Mouse (Mus musculus): Measurements from ENCODE around the gene Fnbp1.

Fnbp1 gene

GRCm38 (mm10) chr2:31040487-31040886, 101.3 kb downstream of the Fnbp1 start:
- in situ Hi-C loops (cut with MboI, MseI), result no loop called here

GRCm38 (mm10) chr2:31040043-31040442, 101.8 kb downstream of the Fnbp1 start:
- in situ Hi-C loops (cut with MboI, MseI), result no loop called here

GRCm38 (mm10) chr2:31036811-31037210, 105.0 kb downstream of the Fnbp1 start:
- in situ Hi-C loops (cut with MboI, MseI), result no loop called here

- in situ Hi-C loops (cut with MboI, MseI), result no loop called here
Observed at GRCm38 (mm10) chr2:31031972-31032371, 109.8 kb downstream of the Fnbp1 start.

DNA sequence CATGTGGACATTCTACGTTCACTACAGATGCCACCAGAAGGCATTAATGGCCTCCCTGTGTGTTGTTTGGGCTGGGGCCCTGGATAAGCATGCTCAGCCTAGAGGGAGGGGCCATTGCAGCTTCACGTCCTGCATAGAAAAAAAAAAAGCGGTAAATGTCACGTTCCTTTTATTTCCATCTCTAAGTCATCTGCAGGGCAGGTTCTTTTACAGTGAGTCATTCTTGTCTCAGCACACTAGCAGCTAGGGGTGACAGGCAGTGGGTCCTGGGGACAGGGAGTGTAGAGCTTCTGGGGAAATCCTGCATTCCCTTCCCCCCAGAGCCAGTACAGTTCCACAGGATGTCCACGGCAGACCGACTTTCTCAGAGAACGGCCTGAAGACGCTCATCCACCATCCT, 115.2 kb downstream of the Fnbp1 start:
- in situ Hi-C loops (cut with MboI, MseI), result loop anchor here (10.0 kb wide), 1 partner anchor 128 kb away; the partner anchor contains the start of gene Gpr107

DNA sequence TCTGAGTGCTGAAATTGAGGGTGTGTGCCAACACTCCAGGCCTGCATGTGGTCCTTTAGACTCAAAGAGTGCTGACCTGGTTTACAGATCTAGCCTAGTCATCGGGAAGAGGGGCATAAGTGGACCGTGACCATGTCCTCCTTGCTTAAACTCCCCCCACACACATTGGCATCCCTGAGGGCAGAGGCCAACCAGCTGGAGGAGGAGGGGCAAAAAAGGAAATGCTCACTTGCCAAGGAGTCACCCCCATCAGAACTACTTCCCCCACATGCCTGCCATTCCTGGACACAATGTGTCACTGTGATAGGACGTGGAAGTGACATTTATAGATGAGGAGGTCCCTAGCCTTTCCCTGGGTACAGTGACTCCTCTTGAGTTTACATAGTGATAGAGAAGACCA, 116.3 kb downstream of the Fnbp1 start:
- in situ Hi-C loops (cut with MboI, MseI), result loop anchor here (10.0 kb wide), 1 partner anchor 129 kb away; the partner anchor contains the start of gene Gpr107

DNA sequence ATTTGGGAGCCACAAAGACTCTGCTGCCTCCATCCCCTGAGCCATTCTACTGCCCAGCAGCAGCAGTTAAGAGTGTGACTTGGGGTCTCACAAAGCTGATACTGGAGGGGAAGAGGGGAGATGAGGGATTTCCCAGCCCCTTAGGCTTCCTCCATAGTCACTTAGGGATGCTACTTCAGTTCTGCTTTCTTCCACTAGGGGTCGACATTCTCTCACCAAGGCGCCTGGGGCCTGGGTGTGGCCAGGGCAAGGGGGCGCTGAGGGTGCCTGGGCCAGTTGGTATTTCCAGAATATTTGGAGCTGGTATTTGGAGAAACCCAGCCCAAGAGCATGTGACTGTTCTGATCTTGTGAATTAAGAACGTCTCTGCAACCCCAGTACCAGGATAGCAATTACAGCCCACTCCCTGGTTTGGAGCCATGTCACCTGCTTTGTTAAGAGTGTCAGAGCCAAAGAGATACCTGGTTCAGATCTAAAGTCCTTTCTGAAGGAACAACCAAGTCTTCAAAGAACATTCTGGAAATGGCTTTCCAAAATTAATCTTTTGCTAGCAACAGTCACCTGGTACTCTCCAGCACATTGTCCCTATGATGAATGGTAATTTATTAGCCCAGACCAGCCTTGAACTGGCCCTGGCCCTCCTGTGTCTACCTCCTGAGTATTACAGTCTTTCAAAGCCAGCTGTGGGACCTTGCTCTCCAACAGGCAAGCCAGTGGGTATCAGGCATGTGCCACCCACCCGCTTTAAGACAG, 117.0 kb downstream of the Fnbp1 start:
- in situ Hi-C loops (cut with MboI, MseI), result loop anchor here (10.0 kb wide), 1 partner anchor 130 kb away; the partner anchor contains the start of gene Gpr107

DNA sequence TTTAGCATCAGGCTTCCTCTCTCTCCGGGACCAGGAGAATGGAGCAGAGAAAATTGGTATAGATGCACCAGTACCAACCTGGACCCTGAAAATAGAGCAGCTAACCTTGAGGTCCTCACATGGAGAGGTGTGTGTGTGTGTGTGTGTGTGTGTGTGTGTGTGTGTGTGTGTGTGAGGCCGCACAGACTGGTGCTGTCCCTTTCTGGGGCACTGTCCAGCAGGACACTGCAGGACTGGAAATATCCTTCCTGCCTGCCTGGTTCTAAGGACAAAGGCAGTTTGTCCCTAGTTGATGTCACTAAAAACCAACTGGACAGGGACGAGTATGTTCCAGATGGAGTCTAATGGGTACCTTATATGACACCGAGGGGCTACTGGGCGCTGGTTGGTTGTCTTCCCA, 117.9 kb downstream of the Fnbp1 start:
- in situ Hi-C loops (cut with MboI, MseI), result loop anchor here (10.0 kb wide), 1 partner anchor 131 kb away; the partner anchor contains the start of gene Gpr107

DNA sequence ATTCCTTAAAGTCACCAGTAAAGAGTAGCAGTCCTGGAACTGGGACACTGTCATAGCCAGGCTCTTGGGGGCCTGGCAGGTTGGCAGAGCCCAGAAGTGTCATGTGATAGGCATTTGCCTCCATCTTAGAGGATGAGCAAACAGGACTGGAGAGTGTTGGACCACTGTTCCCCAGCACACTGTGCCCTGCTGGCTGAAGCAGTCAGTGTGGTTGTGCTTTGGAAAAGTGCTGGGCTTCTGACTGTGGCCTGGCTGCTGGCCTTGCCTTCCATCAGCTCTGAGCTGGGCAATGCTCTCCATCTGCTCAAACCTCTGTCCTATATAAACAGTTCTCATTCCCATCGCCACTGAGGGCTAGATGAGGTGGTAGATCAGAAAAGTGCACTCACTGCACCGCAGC, 121.6 kb downstream of the Fnbp1 start:
- in situ Hi-C loops (cut with MboI, MseI), result loop anchor here (10.0 kb wide), 1 partner anchor 135 kb away; the partner anchor contains the start of gene Gpr107

DNA sequence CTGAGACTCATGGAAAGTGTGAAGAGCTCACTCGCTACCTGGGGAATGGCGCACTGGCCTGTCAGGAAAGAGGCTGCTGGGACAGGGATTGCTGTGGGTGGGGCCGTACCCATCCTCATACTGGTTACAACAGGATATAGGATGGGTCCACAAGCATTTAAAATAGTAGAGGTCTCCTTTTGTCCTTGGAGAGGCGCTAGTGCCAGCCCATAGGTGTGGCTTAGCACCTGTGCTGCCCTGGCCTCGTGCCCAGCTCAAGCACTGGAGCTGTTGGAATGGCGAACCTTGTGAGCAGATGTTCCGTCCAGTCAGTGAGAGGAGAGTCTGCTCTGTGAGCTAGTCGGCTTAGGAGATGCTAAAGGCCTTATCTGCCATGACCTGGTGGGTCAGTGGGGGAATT, 122.8 kb downstream of the Fnbp1 start:
- in situ Hi-C loops (cut with MboI, MseI), result loop anchor here (10.0 kb wide), 1 partner anchor 256 kb away; no protein-coding TSS in a partner anchor

- in situ Hi-C loops (cut with MboI, MseI), result loop anchor here (10.0 kb wide), 1 partner anchor 256 kb away; no protein-coding TSS in a partner anchor
Observed at GRCm38 (mm10) chr2:31018519-31018918, 123.3 kb downstream of the Fnbp1 start.

DNA sequence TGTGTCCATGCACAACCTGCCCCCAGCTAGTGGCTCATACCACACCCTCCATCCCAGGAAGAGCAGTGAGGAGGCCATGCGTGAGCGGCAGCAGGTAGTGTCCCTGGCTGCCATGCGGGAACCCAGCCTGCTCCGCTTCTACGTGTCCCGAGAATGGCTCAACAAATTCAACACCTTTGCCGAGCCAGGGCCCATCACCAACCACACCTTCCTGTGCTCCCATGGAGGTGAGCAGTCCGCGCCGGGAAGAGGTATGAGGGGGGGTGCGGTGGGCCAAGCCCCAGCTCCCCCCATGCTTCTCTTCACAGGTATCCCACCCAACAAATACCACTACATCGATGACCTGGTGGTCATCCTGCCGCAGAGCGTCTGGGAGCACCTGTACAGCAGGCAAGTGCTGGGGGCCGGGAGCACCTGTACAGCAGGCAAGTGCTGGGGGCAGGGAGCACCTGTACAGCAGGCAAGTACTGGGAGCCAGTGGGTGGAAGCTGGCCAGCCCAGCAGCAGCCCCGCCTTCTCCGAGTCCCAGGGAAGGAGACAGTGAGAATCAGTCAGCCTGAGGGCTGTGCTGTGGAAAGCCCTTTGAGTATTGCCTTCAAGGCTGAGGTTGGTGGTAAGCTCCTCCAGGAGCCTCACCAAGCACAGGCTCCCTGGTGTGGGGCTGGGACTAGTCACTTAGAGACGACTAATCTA, 124.0 kb downstream of the Fnbp1 start:
- in situ Hi-C loops (cut with MboI, MseI), result loop anchor here (10.0 kb wide), 1 partner anchor 257 kb away; no protein-coding TSS in a partner anchor

- in situ Hi-C loops (cut with MboI, MseI), result loop anchor here (10.0 kb wide), 1 partner anchor 261 kb away; no protein-coding TSS in a partner anchor
Observed at GRCm38 (mm10) chr2:31013371-31014120, 128.3 kb downstream of the Fnbp1 start.

GRCm38 (mm10) chr2:31007208-31007607, 134.6 kb downstream of the Fnbp1 start:
- in situ Hi-C loops (cut with MboI, MseI), result no loop called here

DNA sequence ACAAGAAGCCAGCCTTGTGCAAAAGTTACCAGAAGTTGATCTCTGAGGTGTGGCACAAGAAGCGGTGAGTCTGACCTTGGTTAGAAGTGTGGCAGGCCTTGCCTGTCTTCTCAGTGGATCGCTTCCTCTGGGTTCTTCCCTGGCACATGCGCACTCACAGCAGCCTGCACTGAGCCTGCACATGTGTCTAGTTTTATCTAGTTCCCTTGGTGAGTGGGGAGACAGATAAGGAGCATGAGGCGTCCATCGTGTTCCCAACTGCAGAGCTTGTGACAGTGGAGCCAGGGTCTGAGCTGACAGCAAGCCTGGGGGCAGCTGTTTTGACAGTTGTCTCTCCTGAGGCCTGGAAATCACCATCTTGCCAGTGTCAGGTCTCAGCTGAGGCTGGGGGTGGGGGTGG, 135.4 kb downstream of the Fnbp1 start:
- in situ Hi-C loops (cut with MboI, MseI), result no loop called here

- in situ Hi-C loops (cut with MboI, MseI), result no loop called here
Observed at GRCm38 (mm10) chr2:31005453-31005852, 136.4 kb downstream of the Fnbp1 start.

DNA sequence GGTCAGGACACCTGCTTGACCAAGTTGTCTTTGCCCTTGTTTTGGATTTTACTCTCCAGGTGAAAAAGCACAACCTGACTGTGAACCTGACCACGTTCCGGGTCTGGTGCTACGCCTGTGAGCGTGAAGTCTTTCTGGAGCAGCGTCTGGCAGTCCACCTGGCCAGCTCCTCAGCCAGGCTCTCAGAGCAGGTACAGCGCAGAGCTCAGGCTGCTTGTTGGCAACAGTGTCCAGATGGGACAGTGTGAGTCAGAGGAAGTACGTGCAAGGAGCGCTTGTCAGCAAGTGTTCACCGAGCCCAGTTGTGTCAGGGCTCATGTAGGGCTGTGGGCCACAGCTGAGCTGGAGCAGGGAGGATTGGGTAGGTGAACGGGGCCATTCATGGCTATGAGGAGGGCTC, 139.0 kb downstream of the Fnbp1 start:
- in situ Hi-C loops (cut with MboI, MseI), result no loop called here

DNA sequence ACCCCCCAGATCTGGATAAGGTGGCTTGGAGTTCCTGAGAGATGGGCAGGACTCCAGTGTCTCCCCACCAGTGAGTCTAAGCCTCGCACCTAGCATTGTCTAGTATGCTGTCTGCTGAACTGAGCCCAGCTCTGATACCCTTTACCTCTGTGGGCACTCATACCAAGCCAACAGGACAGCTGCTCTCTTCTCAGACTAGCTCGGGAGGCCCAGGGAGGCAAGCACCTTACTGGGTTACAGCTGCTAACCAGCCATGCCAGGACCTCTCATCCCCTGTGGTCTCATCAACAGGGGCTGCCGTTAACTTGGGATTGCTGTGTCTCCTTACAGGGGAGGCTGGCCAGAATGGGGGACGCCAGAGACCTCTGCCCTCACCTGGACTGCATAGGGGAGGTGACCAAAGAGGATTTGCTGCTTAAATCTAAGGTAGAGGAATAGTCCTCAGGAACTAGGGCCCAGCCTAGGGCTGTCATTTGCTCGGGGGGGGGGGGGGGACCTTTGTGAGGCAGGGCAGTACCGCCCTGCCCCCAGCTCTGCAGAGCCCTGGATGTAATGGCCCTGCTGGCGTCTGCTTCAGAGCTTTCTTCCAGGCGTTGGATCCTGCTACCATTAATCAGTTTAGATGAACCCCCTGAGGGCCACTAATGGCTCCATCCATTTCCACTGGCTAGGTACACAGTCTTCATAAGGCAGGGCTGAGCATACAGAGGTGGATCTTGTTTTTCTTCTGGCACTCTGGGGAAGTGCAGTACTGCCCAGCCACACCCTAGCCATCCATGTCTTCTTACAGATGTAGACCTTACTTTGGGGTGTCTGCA, 143.2 kb downstream of the Fnbp1 start:
- in situ Hi-C loops (cut with MboI, MseI), result no loop called here

DNA sequence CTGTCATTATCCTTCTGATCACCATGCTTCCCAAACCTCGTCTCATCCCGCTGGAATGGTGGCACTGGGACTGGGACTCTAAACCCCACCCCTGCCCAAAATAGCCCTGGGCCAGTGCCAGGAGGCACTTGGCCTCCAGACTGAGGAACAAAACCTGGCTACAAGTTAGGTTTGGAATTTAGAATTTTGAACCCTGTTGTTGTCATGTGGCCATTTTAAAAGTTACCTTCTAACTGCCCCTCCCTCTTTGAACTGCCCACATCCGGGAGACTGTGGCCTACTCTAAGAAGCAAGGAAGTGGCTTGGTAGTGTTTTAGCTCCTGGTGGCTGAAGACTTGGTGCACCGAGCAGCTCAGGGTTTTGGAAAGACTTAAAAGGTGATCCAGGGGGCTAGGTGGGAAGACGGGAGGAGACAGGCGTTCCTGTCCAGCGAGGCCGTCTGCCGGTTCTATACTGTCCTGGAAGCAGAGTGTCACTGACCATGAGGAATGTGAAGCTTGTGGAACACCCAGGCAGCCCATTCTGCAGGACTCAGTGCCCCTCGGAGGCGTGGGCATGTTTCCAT, 146.3 kb downstream of the Fnbp1 start:
- in situ Hi-C loops (cut with MboI, MseI), result no loop called here

GRCm38 (mm10) chr2:30994853-30995252, 147.0 kb downstream of the Fnbp1 start:
- in situ Hi-C loops (cut with MboI, MseI), result no loop called here

GRCm38 (mm10) chr2:30990221-30990620, 151.6 kb downstream of the Fnbp1 start:
- in situ Hi-C loops (cut with MboI, MseI), result no loop called here

All from regulatory T cell (primary cell).